Mouse (Mus musculus) left cerebral cortex, postnatal 10 days (tissue): ENCODE measurements at regions not wholly inside any gene's neighbourhood (a gene's known extent, or its start where the extent isn't known, plus 50 kb on each side); places are given as distances from the start of the nearest gene placed in this dataset.

Experiments
- DNase-seq, 2 experiments: peaks; one replicate each; pipeline ENCODE4 v3.0.0; 2021 to 2022; ENCODE audit warnings: low spot score in 2 of 2, mixed read lengths in 1 of 2; ENCODE audit errors: extremely low spot score in 1 of 2
- intact Hi-C: fragments of 180-260 bp; cut with DNase I; formaldehyde crosslinking; loops from one replicate; pipeline ENCODE4 v1.15.1; 2025

DNA sequence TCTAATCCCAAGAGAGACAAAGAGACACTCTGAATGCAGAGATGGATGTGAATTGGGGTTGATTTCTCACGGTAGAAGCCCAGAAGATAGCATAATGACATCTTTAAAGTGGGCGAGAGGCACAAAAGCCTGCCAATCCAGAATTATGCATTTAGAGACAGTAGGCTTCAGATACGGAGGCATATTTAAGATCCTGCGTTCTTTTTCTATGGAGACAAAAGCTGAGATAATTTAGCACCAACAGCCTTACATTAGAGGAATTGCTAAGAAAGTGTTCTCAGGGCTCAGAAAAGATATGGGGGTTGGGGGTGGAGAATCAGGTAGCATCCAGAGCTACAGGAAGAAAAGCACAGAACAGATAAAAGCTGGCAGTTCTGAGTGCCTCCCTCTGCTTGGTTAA is 422.4 kb upstream of the Kcnab2 start:
- DNase-seq = peak in 1 of 2 experiments; percentile 23
- intact Hi-C loops = no loop called here

DNA sequence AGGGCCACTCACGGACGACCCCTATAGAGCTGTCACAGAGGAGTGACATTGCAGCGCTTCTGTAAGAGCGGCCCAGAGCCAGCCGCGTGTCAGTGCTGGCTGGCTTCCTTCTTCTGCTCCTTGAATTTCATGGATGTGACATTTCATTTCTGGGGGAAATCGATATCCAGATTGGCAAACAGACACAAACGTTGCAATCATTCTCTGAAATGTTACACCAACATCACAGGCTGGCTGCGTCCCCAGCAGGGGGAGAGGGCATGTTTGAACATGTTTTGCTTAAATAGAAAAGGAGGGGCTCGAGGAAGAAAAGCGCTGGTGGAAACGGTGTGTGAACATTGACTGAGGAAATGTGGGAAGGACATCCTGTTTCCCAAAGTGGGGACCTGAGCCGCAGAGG is 417.4 kb upstream of the Kcnab2 start:
- intact Hi-C loops = loop anchor here (10.0 kb wide), 1 partner anchor 120 kb away; no protein-coding TSS in a partner anchor
- no peak for DNase-seq

DNA sequence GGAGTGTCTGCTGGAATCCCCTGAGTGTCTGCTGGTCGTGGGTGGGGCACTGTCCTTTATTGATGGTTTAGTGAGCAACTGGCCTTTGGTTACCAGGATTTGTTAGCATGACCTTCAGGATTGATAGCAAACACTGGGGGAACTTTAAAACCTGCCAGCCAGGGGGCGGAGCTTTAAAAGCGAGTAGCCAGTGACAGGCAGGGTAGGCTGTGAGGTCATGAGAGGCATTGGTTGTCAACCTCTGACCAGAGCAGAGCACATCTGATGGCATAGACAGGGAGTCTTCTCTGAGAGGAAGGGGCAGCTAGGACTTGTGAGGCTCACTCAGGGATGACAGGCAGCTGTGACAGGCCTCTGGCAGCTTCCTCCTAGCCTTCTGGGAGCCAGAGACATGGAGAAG is 415.3 kb upstream of the Kcnab2 start:
- DNase-seq = no peak
- intact Hi-C loops = loop anchor here (10.0 kb wide), 1 partner anchor 122 kb away; no protein-coding TSS in a partner anchor

DNA sequence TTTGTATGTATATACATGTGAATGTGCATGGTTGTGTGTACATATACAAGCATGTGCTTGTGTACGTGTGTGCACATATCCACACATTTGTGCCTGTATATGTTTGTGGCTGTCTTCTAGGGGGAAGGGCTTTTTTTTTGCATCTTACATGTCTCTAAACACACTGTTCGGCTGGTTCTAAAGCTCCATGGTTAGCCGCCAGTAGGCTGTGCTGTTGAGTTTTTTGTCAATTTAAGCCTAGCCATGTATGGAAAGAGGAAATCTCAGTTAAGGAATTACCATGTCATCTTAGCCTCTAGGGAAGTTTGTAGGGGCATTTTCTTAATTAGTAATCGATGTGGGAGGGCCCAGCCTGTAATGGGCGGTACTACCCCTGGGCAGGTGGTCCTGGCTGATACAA is 411.5 kb upstream of the Kcnab2 start:
- intact Hi-C loops = loop anchor here (5.0 kb wide), 1 partner anchor 593 kb away; the partner anchor contains the start of gene Ajap1
- DNase-seq = no peak

DNA sequence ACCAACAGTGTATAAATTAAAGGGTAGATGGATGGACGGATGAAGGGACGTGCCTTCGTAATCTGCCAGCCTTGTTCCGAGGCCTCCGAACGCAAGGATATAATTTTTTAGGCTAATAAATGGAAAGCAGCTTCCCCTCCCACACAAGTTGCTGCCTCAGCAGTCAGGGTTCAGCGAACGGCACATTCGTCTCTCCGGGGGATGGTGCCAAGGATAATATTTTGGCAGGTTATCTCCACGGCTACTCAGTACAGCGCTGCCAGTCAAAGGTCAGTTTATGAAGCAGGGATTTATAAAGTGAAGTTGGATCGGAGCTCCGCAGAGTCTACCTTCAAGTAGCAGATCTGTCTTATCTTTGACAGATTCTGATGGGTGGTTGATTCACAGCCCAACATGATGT is 410.6 kb upstream of the Kcnab2 start:
- no peak for DNase-seq
- intact Hi-C loops = loop anchor here (5.0 kb wide), 1 partner anchor 594 kb away; the partner anchor contains the start of gene Ajap1

DNA sequence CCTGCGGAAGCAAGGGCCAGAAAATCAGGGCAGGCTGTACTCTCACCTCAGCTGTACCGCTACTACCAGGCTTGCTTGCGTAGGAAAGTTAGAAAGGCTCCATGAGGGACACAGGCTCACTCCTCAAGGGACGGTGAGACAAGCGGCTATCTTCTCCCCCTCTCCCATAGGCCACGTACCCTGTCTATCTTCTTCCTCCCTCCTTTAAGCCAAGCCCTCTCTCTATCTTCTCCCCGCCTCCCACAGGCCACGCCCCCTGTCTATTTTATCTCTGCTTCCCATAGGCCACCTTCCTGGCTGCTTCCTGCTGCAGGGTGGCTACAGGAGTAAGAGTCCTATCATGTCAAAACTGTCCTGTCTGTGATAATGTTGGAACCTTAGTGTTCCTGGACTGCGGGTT is 409.1 kb upstream of the Kcnab2 start:
- DNase-seq = no peak
- intact Hi-C loops = loop anchor here (5.0 kb wide), 1 partner anchor 596 kb away; the partner anchor contains the start of gene Ajap1

DNA sequence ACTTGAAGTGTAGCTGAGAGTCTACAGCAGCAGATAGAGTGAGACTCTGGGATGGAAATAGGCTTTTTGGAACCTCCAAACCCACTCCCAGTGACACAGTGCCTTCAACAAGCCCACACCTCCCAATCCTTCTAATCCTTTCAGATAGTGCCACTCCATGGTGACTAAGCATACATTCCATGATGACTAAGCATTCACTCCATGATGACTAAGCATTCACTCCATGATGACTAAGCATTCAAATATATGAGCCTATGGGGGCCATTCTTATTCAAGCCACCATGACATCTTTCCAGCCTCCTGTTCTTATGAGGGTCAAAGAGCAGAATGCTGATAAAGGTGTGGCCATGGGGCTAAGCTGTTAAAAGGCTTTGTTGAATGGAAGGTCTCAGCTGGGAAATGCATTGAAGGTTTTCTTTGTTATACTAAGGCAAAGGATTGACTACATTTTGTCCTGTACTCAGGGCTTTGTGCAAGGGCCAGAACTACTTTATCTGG is 403.8 kb upstream of the Kcnab2 start:
- no peak for DNase-seq
- intact Hi-C loops = no loop called here

DNA sequence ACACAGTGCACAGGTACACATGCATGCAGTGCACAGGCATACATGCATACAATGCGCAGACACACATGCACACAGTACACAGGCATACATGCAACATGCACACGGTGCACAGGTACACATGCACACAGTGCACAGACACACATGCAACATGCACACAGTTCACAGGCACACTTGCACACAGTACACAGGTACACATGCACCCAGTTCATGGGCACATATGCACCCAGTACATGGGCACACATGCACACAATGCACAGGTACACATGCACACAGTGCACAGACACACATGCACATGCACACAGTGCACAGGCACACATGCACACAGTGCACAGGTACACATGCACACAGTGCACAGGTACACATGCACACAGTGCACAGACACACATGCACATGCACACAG is 402.7 kb upstream of the Kcnab2 start:
- DNase-seq = no peak
- intact Hi-C loops = no loop called here

DNA sequence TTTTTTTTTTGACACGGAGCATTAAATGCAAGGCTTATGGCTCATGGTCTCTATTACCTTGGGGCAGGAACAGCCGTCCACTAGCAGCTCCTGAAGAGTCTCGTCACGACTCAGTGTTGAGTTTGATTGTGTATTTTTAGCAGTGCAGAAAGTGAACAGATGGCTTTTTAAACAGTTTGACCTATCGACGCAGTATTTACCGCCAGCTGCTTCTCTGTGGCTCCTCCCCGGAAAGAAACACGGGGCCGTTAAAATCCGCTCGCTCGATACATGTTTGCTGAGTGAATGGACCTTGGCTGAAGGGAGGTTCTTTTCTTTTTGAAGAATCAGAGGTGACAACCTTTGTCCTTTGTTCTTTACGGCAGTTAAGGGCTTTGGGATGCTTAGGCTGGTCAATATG is 401.3 kb upstream of the Kcnab2 start:
- DNase-seq = no peak
- intact Hi-C loops = no loop called here

DNA sequence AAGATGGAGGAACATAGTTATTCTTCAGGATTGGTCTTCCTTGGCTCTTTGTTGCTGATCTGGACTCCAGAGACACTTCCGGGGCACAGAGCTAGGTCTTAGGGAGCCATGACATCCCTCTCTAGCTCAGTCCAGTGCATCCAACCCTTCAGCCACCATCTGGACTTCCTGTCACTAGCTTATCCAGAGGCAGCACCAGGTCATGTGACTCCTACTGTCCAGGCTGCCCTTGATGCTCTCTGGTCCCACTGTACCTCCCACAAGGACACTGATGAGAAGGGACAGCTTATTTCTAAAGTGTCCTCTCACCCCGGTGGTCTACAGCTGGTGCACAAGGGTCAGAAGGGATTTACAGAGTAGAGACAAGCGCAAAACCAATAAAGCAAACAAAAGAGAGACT is 400.7 kb upstream of the Kcnab2 start:
- intact Hi-C loops = no loop called here
- no peak for DNase-seq

DNA sequence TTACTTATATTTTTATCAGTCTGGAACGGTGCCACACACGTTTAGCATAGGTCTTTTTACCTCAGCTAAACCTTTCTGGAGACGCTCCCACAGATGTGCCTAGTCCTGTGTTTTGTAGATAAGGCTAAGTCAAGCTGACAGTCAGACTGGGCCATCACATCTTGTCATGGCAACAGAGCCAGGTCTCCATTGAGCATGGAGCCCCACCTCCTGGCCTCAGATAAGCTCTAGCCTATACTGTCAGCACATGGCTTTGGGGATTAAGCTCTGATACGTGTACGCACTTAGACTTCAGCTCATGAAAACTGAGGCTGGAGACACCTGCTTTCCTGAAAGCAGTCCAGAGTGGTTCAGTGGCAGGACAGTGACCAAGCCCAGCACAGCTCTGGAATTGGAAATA is 392.4 kb upstream of the Kcnab2 start:
- intact Hi-C loops = no loop called here
- DNase-seq = no peak

DNA sequence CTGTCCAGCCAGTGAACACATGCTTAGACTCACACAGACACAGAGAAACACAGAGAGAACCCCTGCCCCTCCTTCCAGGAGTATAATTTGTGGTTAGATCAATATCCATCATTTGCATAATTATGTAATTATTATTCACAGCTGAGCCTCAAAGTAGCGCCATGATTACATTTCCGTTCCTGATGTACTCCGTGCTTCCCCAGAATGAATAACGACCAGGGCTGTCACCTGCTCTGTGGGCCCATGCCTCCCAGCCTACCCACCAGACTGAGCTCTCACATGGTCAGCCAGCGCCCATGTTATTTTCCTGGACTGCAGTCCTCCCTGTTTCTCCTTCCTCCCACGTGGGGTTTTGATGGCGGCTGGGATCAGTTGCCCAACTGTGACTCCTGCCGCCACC is 388.2 kb upstream of the Kcnab2 start:
- intact Hi-C loops = no loop called here
- no peak for DNase-seq

DNA sequence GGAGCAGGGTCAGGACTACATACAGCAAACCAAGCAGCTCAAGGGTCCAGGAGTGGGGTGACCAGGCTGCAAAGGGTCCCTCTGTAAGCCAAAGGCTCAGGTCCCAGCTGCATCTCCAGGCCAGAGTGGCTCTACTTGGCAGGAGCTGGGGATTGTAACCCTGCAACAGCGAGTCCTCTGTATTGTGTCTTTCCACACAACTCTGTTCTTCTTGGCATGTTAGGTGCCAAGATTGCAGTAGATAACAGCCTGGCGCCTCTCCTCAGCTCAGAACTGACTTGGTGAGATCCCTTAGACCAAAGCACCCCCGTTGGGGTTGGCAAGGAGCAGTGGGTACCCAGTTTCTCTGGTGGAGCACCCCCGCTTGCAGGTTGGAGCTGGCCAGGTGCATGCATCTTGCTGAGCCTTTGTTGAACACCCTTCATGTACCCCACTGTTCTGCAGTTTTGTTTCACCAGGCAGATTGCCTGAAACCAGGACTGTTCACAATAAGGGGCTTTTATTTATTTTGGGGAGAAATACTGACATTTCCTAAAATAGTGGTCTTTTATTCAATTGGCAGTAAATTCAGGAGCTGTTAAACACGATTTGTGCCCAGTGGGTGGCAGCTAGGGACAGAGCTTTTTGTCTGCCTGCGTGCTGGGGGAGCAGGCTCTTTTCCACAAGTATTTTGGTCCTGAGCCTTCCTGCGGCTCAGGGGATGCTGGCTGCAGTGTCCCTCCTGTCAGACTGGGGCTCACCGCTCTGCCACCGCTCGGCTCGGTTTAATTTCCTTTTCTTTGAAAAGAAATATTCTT is 385.3 kb upstream of the Kcnab2 start:
- intact Hi-C loops = no loop called here
- peak in 1 of 2 experiments; percentile 20 for DNase-seq

DNA sequence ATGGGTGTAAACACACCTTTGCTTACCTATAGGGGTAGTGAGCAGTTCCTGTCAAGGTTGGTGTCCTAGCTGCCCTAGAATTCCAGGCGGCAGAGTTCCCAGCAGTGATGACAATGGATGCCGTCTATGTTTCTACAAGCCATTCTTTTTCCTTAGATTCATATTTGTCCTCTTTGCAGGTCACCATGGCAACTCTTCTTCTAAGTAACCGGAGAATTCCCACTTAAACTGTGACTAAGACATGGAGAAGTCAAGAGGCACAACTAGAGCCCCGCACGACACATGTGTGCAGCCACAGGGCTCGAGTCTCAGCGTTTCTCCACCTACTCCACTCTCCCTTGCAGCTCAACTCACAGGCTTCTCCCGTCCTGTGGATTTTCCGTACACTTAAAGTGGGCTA is 381.5 kb upstream of the Kcnab2 start:
- no peak for DNase-seq
- intact Hi-C loops = no loop called here

DNA sequence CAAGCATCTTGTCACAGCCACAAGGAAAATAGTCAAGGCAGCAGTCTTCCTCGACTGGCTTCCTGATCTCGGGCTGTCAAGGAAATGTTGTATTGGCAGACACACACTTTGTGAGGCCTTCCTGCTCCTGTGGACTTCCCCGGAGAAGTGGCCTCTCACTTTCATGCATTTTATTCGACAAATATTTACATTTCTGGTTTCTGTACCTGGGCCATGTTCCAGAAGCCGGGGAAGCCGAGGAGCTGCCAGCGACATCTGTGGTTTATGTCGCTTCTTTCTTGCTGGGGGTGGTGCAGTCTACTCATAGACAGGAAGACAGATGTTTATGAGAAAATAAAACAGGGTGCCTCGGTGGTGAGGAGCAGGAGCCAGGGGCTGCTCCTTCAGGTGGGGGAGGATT is 372.5 kb upstream of the Kcnab2 start:
- intact Hi-C loops = no loop called here
- no peak for DNase-seq

DNA sequence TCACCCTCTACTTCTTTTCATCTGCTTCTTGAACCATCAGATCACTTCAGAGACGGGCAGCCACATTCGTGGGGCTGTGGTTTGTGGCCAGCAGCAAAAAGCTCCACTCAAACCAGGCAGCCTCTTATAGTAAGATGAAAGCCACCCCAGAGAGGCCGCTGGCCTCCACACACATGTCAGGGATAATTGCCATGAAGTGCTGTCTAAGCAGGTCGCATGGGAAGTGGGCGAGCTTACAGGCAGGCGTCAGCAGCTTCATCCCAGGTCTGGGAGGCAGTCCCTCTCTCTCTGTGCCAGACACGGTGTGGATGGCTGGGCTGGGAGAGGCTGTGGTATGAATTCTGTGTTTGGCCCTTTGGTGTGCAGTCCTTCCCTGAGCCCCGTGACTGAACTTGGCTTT is 358.4 kb upstream of the Kcnab2 start:
- intact Hi-C loops = no loop called here
- no peak for DNase-seq

DNA sequence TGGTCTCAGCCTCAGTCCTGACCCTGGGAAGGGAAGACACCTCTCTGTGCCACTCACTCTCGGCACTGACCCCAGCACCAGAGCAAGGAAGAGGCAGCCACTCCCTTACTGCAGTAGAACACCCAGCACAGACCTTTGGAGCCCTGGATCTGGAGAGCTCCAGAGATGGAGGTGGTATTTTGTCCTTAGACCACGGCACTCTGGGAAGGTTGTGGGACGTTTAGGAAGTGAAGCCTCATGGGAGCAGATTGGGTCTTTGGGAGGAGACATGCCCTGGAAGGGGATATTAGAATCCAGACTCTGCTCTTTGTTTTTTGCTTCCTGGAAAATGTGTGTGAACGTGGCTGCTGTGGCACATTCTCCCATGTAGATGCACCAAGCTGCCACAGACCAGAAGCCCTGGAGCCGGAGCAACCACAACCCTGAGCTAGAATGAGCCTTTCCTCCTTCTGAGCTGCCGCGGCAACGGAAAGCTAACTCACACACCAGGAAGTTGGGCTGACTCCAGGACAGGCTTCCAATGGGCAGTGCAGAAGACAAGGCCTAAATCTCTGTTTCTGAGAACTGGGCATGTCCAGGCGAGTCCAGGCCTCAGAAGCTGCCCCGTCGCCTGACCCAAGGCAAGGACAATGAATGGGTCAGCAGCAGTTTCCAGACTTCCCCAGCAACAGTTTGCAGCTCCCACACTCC is 356.9 kb upstream of the Kcnab2 start:
- intact Hi-C loops = no loop called here
- DNase-seq = no peak

DNA sequence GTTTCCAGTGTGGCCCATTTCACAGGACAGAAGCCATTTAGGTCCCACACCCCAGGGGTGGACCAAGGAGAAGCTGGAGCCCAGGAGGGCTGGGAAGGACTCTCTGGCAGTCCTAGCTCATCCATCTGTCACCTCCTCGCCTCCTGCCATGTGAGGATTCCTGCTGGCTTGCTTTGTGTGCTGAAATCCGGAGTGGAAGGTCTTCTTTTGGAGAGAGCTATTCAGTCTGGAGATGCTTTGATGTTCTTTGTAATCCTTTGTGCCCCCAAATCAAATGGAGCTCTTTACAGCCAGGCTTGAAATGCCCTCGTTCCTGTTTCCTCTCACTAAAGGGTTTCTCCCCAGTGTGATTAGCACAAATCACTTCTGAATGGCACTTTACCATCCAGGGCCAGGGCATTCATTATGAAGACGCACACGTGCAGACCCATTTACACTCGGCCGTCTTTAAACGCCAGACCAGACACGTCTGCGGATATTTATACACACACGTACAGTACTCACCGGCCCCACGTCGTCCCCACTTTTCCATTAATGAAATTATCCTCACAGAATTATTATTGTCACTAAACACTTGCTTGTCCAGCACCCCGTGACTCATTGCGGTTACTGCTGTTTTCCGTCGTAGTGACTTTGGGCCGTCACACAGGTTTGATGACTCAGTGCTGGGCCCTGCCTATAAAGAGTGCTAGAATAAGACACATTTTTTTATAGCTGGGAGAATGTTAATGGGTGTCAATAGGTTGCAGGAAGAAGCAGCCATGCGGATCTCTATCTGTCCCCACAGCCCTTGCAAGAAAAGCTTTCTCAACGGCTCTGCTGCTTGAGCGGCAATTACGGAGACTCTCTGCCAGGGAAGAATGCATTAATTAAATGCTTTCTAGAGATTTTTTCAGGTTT is 356.0 kb upstream of the Kcnab2 start:
- no peak for DNase-seq
- intact Hi-C loops = no loop called here

DNA sequence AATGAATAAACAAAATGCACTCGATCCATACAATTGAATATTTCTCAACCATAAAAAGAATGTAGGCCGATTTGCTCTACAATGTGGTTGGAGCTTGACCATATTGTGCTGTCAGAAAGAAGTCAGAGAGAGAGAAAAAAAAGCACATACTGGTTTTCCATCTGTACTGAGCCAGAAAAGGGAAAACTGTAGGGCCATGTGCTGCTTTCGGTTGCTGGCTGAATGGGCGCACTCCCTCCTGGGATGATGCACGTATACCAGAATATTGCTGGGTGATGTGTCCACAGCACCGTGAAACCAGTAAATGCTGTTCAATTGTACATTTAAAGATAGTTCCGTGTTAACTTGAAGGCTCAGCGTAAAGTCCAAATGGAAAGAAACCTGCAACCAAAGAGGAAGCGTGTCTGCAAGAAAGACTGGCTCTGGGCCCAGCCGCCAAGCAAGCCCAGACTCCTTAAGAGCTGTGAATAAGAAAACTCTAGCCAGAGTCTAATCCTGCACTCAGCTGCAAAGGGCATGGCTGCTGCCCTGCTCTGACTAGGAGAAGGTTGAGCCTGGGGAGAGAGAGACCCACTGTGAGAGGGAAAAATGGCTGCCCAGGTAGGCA is 355.2 kb upstream of the Kcnab2 start:
- peak; percentile 39 to 46 for DNase-seq
- intact Hi-C loops = no loop called here
